Mouse (Mus musculus) brain, embryonic 14.5 days (tissue): ENCODE measurements at regions not wholly inside any gene's neighbourhood (a gene's known extent, or its start where the extent isn't known, plus 50 kb on each side); places are given as distances from the start of the nearest gene placed in this dataset.

Source experiments
- CTCF ChIP-seq: fragments of 200-500 bp; IDR thresholded peaks from 2 replicates; pipeline ENCODE4 v1.5.1; 2012; ENCODE audit warnings: inconsistent platforms, mild to moderate bottlenecking, moderate library complexity, borderline replicate concordance; ENCODE audit not compliant: insufficient read depth, insufficient read length; ENCODE audit errors: extremely low read depth
- POLR2A ChIP-seq: fragments of 200-500 bp; IDR thresholded peaks from 2 replicates; pipeline ENCODE4 v1.6.1; 2012; ENCODE audit warnings: mild to moderate bottlenecking, inconsistent platforms, borderline replicate concordance; ENCODE audit not compliant: poor library complexity, insufficient read depth, insufficient read length, severe bottlenecking; ENCODE audit errors: extremely low read depth

DNA sequence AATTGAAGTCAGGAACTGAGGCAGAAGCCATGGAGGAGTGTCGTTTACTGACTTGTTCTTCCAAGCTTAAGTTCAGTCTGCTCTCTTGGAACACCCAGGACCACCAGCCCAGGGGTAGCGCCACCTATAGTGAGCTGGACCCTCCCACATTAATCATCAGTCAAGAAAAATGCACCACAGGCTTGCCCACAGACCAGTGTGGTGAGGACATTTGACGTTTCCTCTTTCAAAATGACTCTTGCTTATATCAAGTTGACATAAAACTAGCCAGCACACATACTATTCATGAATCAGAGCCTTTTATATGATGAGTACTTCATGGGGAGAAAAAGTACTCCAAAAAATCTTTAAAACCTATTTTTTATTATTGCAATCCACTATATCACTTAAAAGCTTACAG lies 69.7 kb upstream of the Paip1 start:
- TF ChIP-seq CTCF (no peak), POLR2A (no peak)
